Mouse (Mus musculus): ENCODE data around the gene Vmn2r81. TPM values are rescaled to one million over a fixed set of nuclear protein-coding genes. Genes with fewer than 3 reads are reported as not detected.

Vmn2r81 gene
- polyA plus RNA-seq (2012; rRNA removed; ENCODE audit: low replicate concordance) = not detected in 2 replicates

GRCm38 (mm10) chr10:79247392-79247791 is at the start of gene Vmn2r81:
Vmn2r81 (plus strand) TSS chr10:79247692.

Other genes starting within 250 kb of the Vmn2r81 start
- gene Olfr1351, start 235.2 kb upstream of the Vmn2r81 start, polyA plus RNA-seq (2012; rRNA removed; ENCODE audit: low replicate concordance) = not detected in 2 replicates
- not detected in 2 replicates for gene Olfr57, start 219.0 kb upstream of the Vmn2r81 start, polyA plus RNA-seq (2012; rRNA removed; ENCODE audit: low replicate concordance)
- gene 2610008E11Rik, start 150.1 kb upstream of the Vmn2r81 start, polyA plus RNA-seq (2012; rRNA removed; ENCODE audit: low replicate concordance) = 1.3 and 3.9 TPM in 2 replicates
- not detected in 2 replicates for gene Vmn2r80, start 98.9 kb upstream of the Vmn2r81 start, polyA plus RNA-seq (2012; rRNA removed; ENCODE audit: low replicate concordance)
- not detected in 2 replicates for gene Vmn2r82, start 108.8 kb downstream of the Vmn2r81 start, polyA plus RNA-seq (2012; rRNA removed; ENCODE audit: low replicate concordance)
- not detected in 2 replicates for gene Vmn2r83, start 221.0 kb downstream of the Vmn2r81 start, polyA plus RNA-seq (2012; rRNA removed; ENCODE audit: low replicate concordance)